Mouse (Mus musculus) olfactory bulb, adult 2 months (tissue): ENCODE data around the gene Gm10320.

Experiments used
- CTCF ChIP-seq: fragments of 200-500 bp; IDR thresholded peaks from 2 replicates; pipeline ENCODE4 v1.5.1; 2012; ENCODE audit warnings: low read depth, mild to moderate bottlenecking, low read length, moderate library complexity; ENCODE audit not compliant: insufficient read depth
- POLR2A ChIP-seq: fragments of 200-500 bp; IDR thresholded peaks from 2 replicates; pipeline ENCODE4 v1.6.1; 2012; ENCODE audit warnings: mild to moderate bottlenecking, low read depth, low read length, moderate library complexity; ENCODE audit not compliant: insufficient read depth

- TF ChIP-seq POLR2A = no peak
- TF ChIP-seq CTCF = no peak
Observed at GRCm38 (mm10) chr13:98448696-98449095, 43.1 kb downstream of the Gm10320 start.
